Mouse (Mus musculus): Measurements from ENCODE around the gene Vps13d.

DNA sequence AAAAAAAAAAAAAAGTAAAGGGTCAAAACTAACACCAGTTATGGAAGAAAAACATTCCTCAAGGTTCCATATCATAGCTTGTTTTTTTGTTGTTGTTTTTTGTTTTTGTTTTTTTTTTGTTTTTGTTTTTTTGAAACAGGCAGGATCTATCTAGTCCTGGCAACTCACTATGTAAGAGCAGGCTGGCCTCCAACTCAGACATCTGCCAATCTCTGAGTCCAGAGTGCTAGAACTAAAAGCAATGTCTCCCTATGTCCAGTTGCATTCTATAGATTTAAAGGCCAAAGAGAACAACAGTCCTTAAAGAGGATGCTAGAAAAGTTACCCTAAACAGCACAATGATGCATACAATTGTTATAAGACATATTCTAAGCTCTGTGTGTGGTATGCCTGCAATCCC lies 6.2 kb downstream of the Vps13d start:
- no peak for TF ChIP-seq CTCF (IDR thresholded peaks at IDR 0.05)
- no peak for TF ChIP-seq EP300 (IDR thresholded peaks at IDR 0.05)
